Mouse (Mus musculus) limb, embryonic 15.5 days (tissue): Measurements from ENCODE around the gene Gadd45gip1. TPM values are rescaled to one million over a fixed set of nuclear protein-coding genes. Genes with fewer than 3 reads are reported as not detected.

Source experiments
- ATAC-seq: fragments of 200-750 bp; cut with Nextera tagmentation; 2 replicates; pipeline ENCODE4 v1.8.0; 2017; ENCODE audit warnings: low read depth, moderate TSS enrichment; ENCODE audit not compliant: insufficient number of reproducible peaks, low FRiP score, low TSS enrichment
- H3K27ac ChIP-seq: fragments of 300-500 bp; sonication (generic); 2 replicates; pipeline ENCODE4 v1.5.1; 2015; ENCODE audit warnings: moderate library complexity, mild to moderate bottlenecking, inconsistent platforms
- H3K27me3 ChIP-seq: fragments of 300-500 bp; sonication (generic); 2 replicates; pipeline ENCODE4 v1.6.1; 2015; ENCODE audit warnings: inconsistent platforms
- H3K36me3 ChIP-seq: fragments of 300-500 bp; sonication (generic); 2 replicates; pipeline ENCODE4 v1.6.1; 2015; ENCODE audit warnings: inconsistent platforms
- H3K4me1 ChIP-seq: fragments of 300-500 bp; sonication (generic); 2 replicates; pipeline ENCODE4 v1.6.1; 2015; ENCODE audit warnings: inconsistent platforms
- H3K4me2 ChIP-seq: fragments of 300-500 bp; sonication (generic); 2 replicates; pipeline ENCODE4 v1.6.1; 2015; ENCODE audit warnings: mild to moderate bottlenecking, inconsistent platforms
- H3K4me3 ChIP-seq: fragments of 300-500 bp; sonication (generic); 2 replicates; pipeline ENCODE4 v1.5.1; 2015; ENCODE audit warnings: mild to moderate bottlenecking, inconsistent platforms
- H3K9ac ChIP-seq: fragments of 300-500 bp; sonication (generic); 2 replicates; pipeline ENCODE4 v1.6.1; 2015; ENCODE audit warnings: inconsistent platforms
- H3K9me3 ChIP-seq: fragments of 300-500 bp; sonication (generic); 2 replicates; pipeline ENCODE4 v1.6.1; 2016; ENCODE audit warnings: inconsistent platforms
- WGBS: fragments of 180-500 bp; shearing (Covaris S2); methylation state at CpG from one replicate; pipeline ENCODE4 v1.1.7; 2015; 5-methylcytosine and 5-hydroxymethylcytosine counted together
- microRNA-seq: library from miRNA; unstranded; fragments of <30 nt; microRNA quantifications from one replicate; pipeline ENCODE4, GENCODE M21; 2016
- polyA plus RNA-seq: library from polyadenylated mRNA; unstranded; fragments of >200 nt; fragmentation: Nextera tagmentation; extraction: Ambion mirVana; gene quantifications from 2 replicates; pipeline ENCODE4 v1.2.1, GENCODE M21; 2015

Gene Gadd45gip1
- polyA plus RNA-seq, 1 experiment from 2014 or later = 45.6 TPM

DNA sequence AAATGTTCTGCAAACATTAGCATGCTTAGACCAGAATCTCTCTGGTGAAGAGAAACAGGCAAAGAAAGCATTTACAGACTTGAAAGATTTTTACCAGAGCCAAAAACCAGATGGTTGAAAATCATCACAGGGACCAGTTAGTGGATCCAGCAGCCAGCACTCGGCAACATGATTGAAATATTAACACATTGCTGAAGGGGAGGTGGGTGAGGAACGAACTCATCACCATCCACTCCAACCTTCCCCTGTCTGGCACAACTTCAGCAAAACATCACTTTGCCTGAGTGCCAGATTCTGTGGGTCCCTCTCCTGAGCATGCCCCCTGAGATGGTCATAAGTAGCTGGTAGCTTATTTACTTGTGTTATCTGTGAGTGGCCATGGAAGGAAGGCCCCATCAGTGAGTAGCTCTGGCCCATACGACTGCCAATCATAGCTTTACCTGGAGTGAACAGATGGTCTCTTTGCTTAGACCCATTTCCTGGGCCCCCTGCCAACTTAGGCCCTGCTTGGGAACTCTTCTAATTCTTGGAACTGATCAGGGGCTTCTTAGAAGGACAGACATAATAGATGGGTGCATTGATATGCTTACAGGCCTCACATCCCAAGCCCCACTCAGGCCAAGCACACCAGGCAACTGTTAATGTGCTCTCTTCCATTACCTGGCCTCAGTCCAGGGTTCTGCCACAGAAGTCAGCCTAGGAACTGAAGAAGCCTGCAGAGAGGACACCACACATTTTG lies 46.1 kb downstream of the Gadd45gip1 start:
- 73% methylated on average over 3 of the region's 3 CpGs for WGBS
- H3K4me1 ChIP-seq = peaks cover 6% of the 10 kb centered on the region
- no peak overlapping the region for H3K9ac ChIP-seq
- H3K4me3 ChIP-seq = no peak overlapping the region
- no peaks in the 10 kb centered on the region for H3K36me3 ChIP-seq
- no peaks in the 10 kb centered on the region for H3K9me3 ChIP-seq
- H3K27ac ChIP-seq = no peak overlapping the region
- ATAC-seq = no peak
- H3K4me2 ChIP-seq = no peak overlapping the region
- H3K27me3 ChIP-seq = no peaks in the 10 kb centered on the region

- Histone ChIP-seq H3K36me3 (no peaks in the 10 kb centered on the region), H3K27ac (no peak overlapping the region), H3K9ac (no peak overlapping the region), H3K4me1 (no peaks in the 10 kb centered on the region), H3K4me3 (no peak overlapping the region), H3K4me2 (no peak overlapping the region), H3K27me3 (no peaks in the 10 kb centered on the region), H3K9me3 (no peaks in the 10 kb centered on the region)
- 89% methylated on average over 1 of the region's 1 CpGs for WGBS
- no peak for ATAC-seq
These were observed 47.6 kb downstream of the Gadd45gip1 start for GRCm38 (mm10) chr8:84878915-84879314.

GRCm38 (mm10) chr8:84884728-84885127 lies 53.4 kb downstream of the Gadd45gip1 start:
- Histone ChIP-seq H3K4me2 (no peak overlapping the region), H3K9me3 (no peaks in the 10 kb centered on the region), H3K36me3 (peaks cover 38% of the 10 kb centered on the region), H3K4me1 (no peaks in the 10 kb centered on the region), H3K4me3 (no peak overlapping the region), H3K27me3 (no peaks in the 10 kb centered on the region), H3K27ac (no peak overlapping the region), H3K9ac (no peak overlapping the region)
- ATAC-seq = no peak
- 79% methylated on average over 4 of the region's 4 CpGs for WGBS

Small RNAs within 50 kb of the gene (microRNA-seq; reads per million reads assigned to microRNA genes)
- 1.2 reads per million for gene Mir7069

Other genes with a start within 250 kb of the Gadd45gip1 start
- gene Ier2, start 168.7 kb upstream of the Gadd45gip1 start, polyA plus RNA-seq = 80.6 and 81.7 TPM in 2 replicates
- 63.3 and 64.5 TPM in 2 replicates for gene Trmt1, start 145.2 kb upstream of the Gadd45gip1 start, polyA plus RNA-seq
- gene Nacc1, start 143.7 kb upstream of the Gadd45gip1 start, polyA plus RNA-seq = 13.5 and 13.8 TPM in 2 replicates
- 5.6 and 6.0 TPM in 2 replicates for gene Lyl1, start 130.1 kb upstream of the Gadd45gip1 start, polyA plus RNA-seq
- gene G430095P16Rik, start 108.5 kb upstream of the Gadd45gip1 start, polyA plus RNA-seq = 3.8 and 5.5 TPM in 2 replicates
- 87.0 and 100 TPM in 2 replicates for gene Nfix, start 31.2 kb upstream of the Gadd45gip1 start, polyA plus RNA-seq
- 7.5 and 8.0 TPM in 2 replicates for gene Dand5, start 8.7 kb upstream of the Gadd45gip1 start, polyA plus RNA-seq
- gene Rad23a, start 9.1 kb downstream of the Gadd45gip1 start, polyA plus RNA-seq = 102 and 122 TPM in 2 replicates
- gene Calr, start 15.4 kb downstream of the Gadd45gip1 start, polyA plus RNA-seq = 1,060 and 1,089 TPM in 2 replicates
- gene Farsa, start 25.5 kb downstream of the Gadd45gip1 start, polyA plus RNA-seq = 94.4 and 98.2 TPM in 2 replicates
- gene Syce2, start 40.6 kb downstream of the Gadd45gip1 start, polyA plus RNA-seq = 58.0 and 70.0 TPM in 2 replicates
- gene Gcdh, start 62.4 kb downstream of the Gadd45gip1 start, polyA plus RNA-seq = 31.1 and 34.3 TPM in 2 replicates
- gene Klf1, start 70.4 kb downstream of the Gadd45gip1 start, polyA plus RNA-seq = 1.4 and 2.5 TPM in 2 replicates
- gene Dnase2a, start 77.0 kb downstream of the Gadd45gip1 start, polyA plus RNA-seq = 19.2 and 22.1 TPM in 2 replicates
- gene Mast1, start 105.8 kb downstream of the Gadd45gip1 start, polyA plus RNA-seq = 0.34 and 0.35 TPM in 2 replicates
- 0.19 and 0.24 TPM in 2 replicates for gene Rtbdn, start 115.5 kb downstream of the Gadd45gip1 start, polyA plus RNA-seq
- gene Gm49661, start 137.9 kb downstream of the Gadd45gip1 start, polyA plus RNA-seq = not detected in 2 replicates
- 635 and 681 TPM in 2 replicates for gene Prdx2, start 138.1 kb downstream of the Gadd45gip1 start, polyA plus RNA-seq
- gene Rnaseh2a, start 138.2 kb downstream of the Gadd45gip1 start, polyA plus RNA-seq = 95.2 and 95.6 TPM in 2 replicates
- 30.4 and 42.5 TPM in 2 replicates for gene Junb, start 147.2 kb downstream of the Gadd45gip1 start, polyA plus RNA-seq
- gene Hook2, start 159.1 kb downstream of the Gadd45gip1 start, polyA plus RNA-seq = 26.9 and 28.8 TPM in 2 replicates
- gene Best2, start 183.0 kb downstream of the Gadd45gip1 start, polyA plus RNA-seq = 0.12 TPM in 2 replicates
- 113 and 117 TPM in 2 replicates for gene Asna1, start 193.8 kb downstream of the Gadd45gip1 start, polyA plus RNA-seq
- 86.7 and 102 TPM in 2 replicates for gene Trir, start 195.3 kb downstream of the Gadd45gip1 start, polyA plus RNA-seq
- gene Tnpo2, start 205.4 kb downstream of the Gadd45gip1 start, polyA plus RNA-seq = 32.7 and 33.7 TPM in 2 replicates
- gene Fbxw9, start 228.5 kb downstream of the Gadd45gip1 start, polyA plus RNA-seq = 30.1 and 32.3 TPM in 2 replicates
- gene Gm5741, start 236.5 kb downstream of the Gadd45gip1 start, polyA plus RNA-seq = not detected in 2 replicates
- 41.5 and 48.9 TPM in 2 replicates for gene Dhps, start 240.2 kb downstream of the Gadd45gip1 start, polyA plus RNA-seq
- gene Wdr83os, start 249.2 kb downstream of the Gadd45gip1 start, polyA plus RNA-seq = 106 and 111 TPM in 2 replicates
- 40.5 and 42.4 TPM in 2 replicates for gene Wdr83, start 249.8 kb downstream of the Gadd45gip1 start, polyA plus RNA-seq